Mouse (Mus musculus) retina, postnatal 1 day (tissue): ENCODE results near the gene Galnt9.
A peak's percentile ranks its signal among the peaks of the same experiment; 100 is the strongest.

Source experiments
- DNase-seq: peaks from one replicate; pipeline ENCODE4 v3.0.0-alpha.2; 2012

Galnt9 gene

GRCm38 (mm10) chr5:110540947-110541346 is 3.2 kb upstream of the Galnt9 start:
- DNase-seq: no peak

- no peak for DNase-seq
Measured at GRCm38 (mm10) chr5:110541456-110541855, 2.7 kb upstream of the Galnt9 start.

GRCm38 (mm10) chr5:110544691-110545069 is 525 bp downstream of the Galnt9 start:
- DNase-seq: no peak

GRCm38 (mm10) chr5:110545311-110545710 is 1.2 kb downstream of the Galnt9 start:
- no peak for DNase-seq

- DNase-seq: no peak
Measured at GRCm38 (mm10) chr5:110546136-110546535, 2.0 kb downstream of the Galnt9 start.

GRCm38 (mm10) chr5:110546726-110547406 is 2.7 kb downstream of the Galnt9 start:
- no peak for DNase-seq

- no peak for DNase-seq
Measured at GRCm38 (mm10) chr5:110548446-110548845, 4.3 kb downstream of the Galnt9 start.

- no peak for DNase-seq
Measured at GRCm38 (mm10) chr5:110550189-110550588, 6.0 kb downstream of the Galnt9 start.

- DNase-seq: no peak
Measured at GRCm38 (mm10) chr5:110550841-110551240, 6.7 kb downstream of the Galnt9 start.

GRCm38 (mm10) chr5:110552005-110552404 is 7.8 kb downstream of the Galnt9 start:
- no peak for DNase-seq

- no peak for DNase-seq
Measured at GRCm38 (mm10) chr5:110553315-110553714, 9.2 kb downstream of the Galnt9 start.

- no peak for DNase-seq
Measured at GRCm38 (mm10) chr5:110555198-110555597, 11.0 kb downstream of the Galnt9 start.

GRCm38 (mm10) chr5:110558368-110558767 is 14.2 kb downstream of the Galnt9 start:
- DNase-seq: peak; percentile 62

- no peak for DNase-seq
Measured at GRCm38 (mm10) chr5:110559679-110560078, 15.5 kb downstream of the Galnt9 start.

- DNase-seq: no peak
Measured at GRCm38 (mm10) chr5:110562741-110563326, 18.7 kb downstream of the Galnt9 start.

GRCm38 (mm10) chr5:110564986-110565644 is 21.0 kb downstream of the Galnt9 start:
- peak; percentile 41 for DNase-seq

GRCm38 (mm10) chr5:110567547-110567946 is 23.4 kb downstream of the Galnt9 start:
- DNase-seq: no peak

- DNase-seq: no peak
Measured at GRCm38 (mm10) chr5:110574888-110575287, 30.7 kb downstream of the Galnt9 start.

- no peak for DNase-seq
Measured at GRCm38 (mm10) chr5:110579296-110579695, 35.1 kb downstream of the Galnt9 start.

- DNase-seq: peak; percentile 37
Measured at GRCm38 (mm10) chr5:110580569-110581239, 36.5 kb downstream of the Galnt9 start.

GRCm38 (mm10) chr5:110582647-110583538 is 38.7 kb downstream of the Galnt9 start:
- DNase-seq: no peak

GRCm38 (mm10) chr5:110587467-110587866 is 43.3 kb downstream of the Galnt9 start:
- DNase-seq: no peak

- no peak for DNase-seq
Measured at GRCm38 (mm10) chr5:110589833-110590232, 45.7 kb downstream of the Galnt9 start.
